Mouse (Mus musculus) cerebellum, adult 11-12 months (tissue): ENCODE results near the gene Zfp978.
"Not testable (repeated sequence)": the region's sequence is repeated elsewhere in the genome, so short reads cannot be mapped to it uniquely, and the experiment has no call there.

ENCODE experiments used
- DNase-seq: peaks from one replicate; pipeline ENCODE4 v3.0.0; 2022

Zfp978 gene

GRCm38 (mm10) chr4:147351376-147351980 lies 9.6 kb upstream of the Zfp978 start:
- not testable (repeated sequence) for DNase-seq

- DNase-seq, result not testable (repeated sequence)
These were observed 7.5 kb upstream of the Zfp978 start for GRCm38 (mm10) chr4:147353626-147354025.

- DNase-seq, result not testable (repeated sequence)
These were observed 5.1 kb upstream of the Zfp978 start for GRCm38 (mm10) chr4:147356042-147356441.

GRCm38 (mm10) chr4:147357195-147357594 lies 3.9 kb upstream of the Zfp978 start:
- DNase-seq, result not testable (repeated sequence)

- DNase-seq, result not testable (repeated sequence)
These were observed 769 bp downstream of the Zfp978 start for GRCm38 (mm10) chr4:147361872-147362271.

- not testable (repeated sequence) for DNase-seq
These were observed 8.5 kb downstream of the Zfp978 start for GRCm38 (mm10) chr4:147369564-147369963.

GRCm38 (mm10) chr4:147383199-147383598 lies 22.1 kb downstream of the Zfp978 start:
- DNase-seq, result not testable (repeated sequence)

GRCm38 (mm10) chr4:147397201-147397600 lies 36.1 kb downstream of the Zfp978 start:
- DNase-seq, result not testable (repeated sequence)

- DNase-seq, result not testable (repeated sequence)
These were observed 37.0 kb downstream of the Zfp978 start for GRCm38 (mm10) chr4:147397934-147398682.

GRCm38 (mm10) chr4:147398741-147399140 lies 37.6 kb downstream of the Zfp978 start:
- not testable (repeated sequence) for DNase-seq

- DNase-seq, result not testable (repeated sequence)
These were observed 38.4 kb downstream of the Zfp978 start for GRCm38 (mm10) chr4:147399505-147399904.

- DNase-seq, result not testable (repeated sequence)
These were observed 39.1 kb downstream of the Zfp978 start for GRCm38 (mm10) chr4:147400031-147400847.

GRCm38 (mm10) chr4:147400848-147401715 lies 40.0 kb downstream of the Zfp978 start:
- DNase-seq, result not testable (repeated sequence)

- DNase-seq, result not testable (repeated sequence)
These were observed 40.8 kb downstream of the Zfp978 start for GRCm38 (mm10) chr4:147401736-147402506.

- DNase-seq, result not testable (repeated sequence)
These were observed 41.4 kb downstream of the Zfp978 start for GRCm38 (mm10) chr4:147402507-147402890.

GRCm38 (mm10) chr4:147403509-147403908 lies 42.4 kb downstream of the Zfp978 start:
- not testable (repeated sequence) for DNase-seq

- DNase-seq, result not testable (repeated sequence)
These were observed 43.1 kb downstream of the Zfp978 start for GRCm38 (mm10) chr4:147403931-147404913.

- no peak for DNase-seq
These were observed 45.8 kb downstream of the Zfp978 start for GRCm38 (mm10) chr4:147406735-147407462.

- DNase-seq, result no peak
These were observed 46.3 kb downstream of the Zfp978 start for GRCm38 (mm10) chr4:147407463-147407822.
